Mouse (Mus musculus) embryonic facial prominence, embryonic 11.5 days (tissue): ENCODE results near the gene Sapcd1. TPM values are rescaled to one million over a fixed set of nuclear protein-coding genes. Genes with fewer than 3 reads are reported as not detected.
"Not testable (repeated sequence)": the region's sequence is repeated elsewhere in the genome, so short reads cannot be mapped to it uniquely, and the experiment has no call there.

Experiments used
- ATAC-seq: fragments of 200-750 bp; cut with Nextera tagmentation; replicated peaks from 2 replicates; pipeline ENCODE4 v1.8.0; 2017; ENCODE audit warnings: low read depth; ENCODE audit not compliant: insufficient number of reproducible peaks, low FRiP score, low TSS enrichment
- DNase-seq: peaks from one replicate; pipeline ENCODE4 v3.0.0-alpha.2; 2015; ENCODE audit warnings: low spot score
- H3K27ac ChIP-seq: fragments of 300-500 bp; sonication (generic); replicated peaks from 2 replicates; pipeline ENCODE4 v1.5.1; 2014; ENCODE audit warnings: mild to moderate bottlenecking, low read depth, low read length, control low read depth
- H3K27me3 ChIP-seq: fragments of 300-500 bp; sonication (generic); 2 replicates; pipeline ENCODE4 v1.6.1; 2014; ENCODE audit warnings: mild to moderate bottlenecking, low read length, moderate library complexity, mixed read lengths; ENCODE audit not compliant: control insufficient read depth, insufficient read depth
- H3K36me3 ChIP-seq: fragments of 300-500 bp; sonication (generic); replicated peaks from 2 replicates; pipeline ENCODE4 v1.6.1; 2014; ENCODE audit warnings: low read depth, mild to moderate bottlenecking, low read length, moderate library complexity, mixed read lengths; ENCODE audit not compliant: control insufficient read depth, insufficient read depth
- H3K4me1 ChIP-seq: fragments of 300-500 bp; sonication (generic); 2 replicates; pipeline ENCODE4 v1.6.1; 2014; ENCODE audit warnings: low read length, mixed read lengths; ENCODE audit not compliant: control insufficient read depth, insufficient read depth
- H3K4me2 ChIP-seq: fragments of 300-500 bp; sonication (generic); 2 replicates; pipeline ENCODE4 v1.6.1; 2014; ENCODE audit warnings: low read depth, mild to moderate bottlenecking, control low read depth, low read length, moderate library complexity
- H3K4me3 ChIP-seq: fragments of 300-500 bp; sonication (generic); 2 replicates; pipeline ENCODE4 v1.5.1; 2014; ENCODE audit warnings: low read depth, low read length, control low read depth
- H3K9ac ChIP-seq: fragments of 300-500 bp; sonication (generic); replicated peaks from 2 replicates; pipeline ENCODE4 v1.6.1; 2014; ENCODE audit warnings: mild to moderate bottlenecking, control low read depth, low read length
- H3K9me3 ChIP-seq: fragments of 300-500 bp; sonication (generic); replicated peaks from 2 replicates; pipeline ENCODE4 v1.6.1; 2016; ENCODE audit warnings: mild to moderate bottlenecking, low read length, inconsistent platforms, mixed read lengths; ENCODE audit not compliant: control insufficient read depth
- WGBS: fragments of 180-500 bp; shearing (Covaris S2); extraction: QIAGEN DNeasy Blood & Tissue Kit; methylation state at CpG from one replicate; pipeline ENCODE4 v1.1.7; 2014; 5-methylcytosine and 5-hydroxymethylcytosine counted together
- polyA plus RNA-seq: library from polyadenylated mRNA; unstranded; fragments of >200 nt; fragmentation: Nextera tagmentation; extraction: Ambion mirVana; gene quantifications from 2 replicates; pipeline ENCODE4 v1.2.1, GENCODE M21; 2014

Sapcd1 gene
- polyA plus RNA-seq, 1 experiment from 2014 or later: 3.5 TPM

DNA sequence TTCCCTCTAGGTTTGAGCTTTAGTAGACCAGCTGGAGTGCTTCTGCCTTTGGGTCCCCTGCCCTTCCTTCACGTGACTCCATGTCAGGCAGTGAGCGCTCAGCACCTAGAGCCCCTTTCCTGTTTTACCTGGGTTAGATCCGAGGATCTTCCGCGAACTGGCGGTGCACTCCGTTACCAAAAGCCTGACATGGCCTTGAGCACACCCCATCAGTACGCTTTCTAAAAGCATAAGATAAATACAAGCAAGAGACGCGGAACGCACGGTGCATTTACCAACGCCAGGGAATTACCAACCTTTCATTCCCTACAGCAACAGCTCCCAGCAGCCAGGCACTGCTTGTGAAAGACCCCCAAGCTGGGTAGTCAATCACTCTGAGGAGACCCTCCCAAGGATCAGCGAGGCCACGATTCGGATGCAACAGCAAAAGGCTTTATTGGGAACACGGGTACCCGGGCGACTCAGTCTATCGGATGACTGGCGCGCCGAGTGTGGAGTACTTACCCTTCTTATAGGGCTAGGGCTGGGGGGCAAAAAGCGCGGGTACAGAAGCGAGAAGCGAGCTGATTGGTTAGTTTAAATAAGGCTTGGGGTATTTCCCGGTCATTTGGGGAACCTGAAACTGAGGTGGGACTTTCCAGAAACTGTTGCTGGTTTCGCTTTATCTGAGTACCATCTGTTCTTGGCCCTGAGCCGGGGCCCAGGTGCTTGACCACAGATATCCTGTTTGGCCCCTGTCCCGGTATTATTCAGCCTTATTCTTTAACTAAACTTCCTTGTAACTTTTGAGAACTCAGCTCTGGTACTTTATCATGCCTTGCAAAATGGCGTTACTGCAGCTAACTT lies 27.7 kb downstream of the Sapcd1 start:
- H3K4me1 ChIP-seq, H3K9me3 ChIP-seq, H3K36me3 ChIP-seq, ATAC-seq, H3K27me3 ChIP-seq: not testable (repeated sequence)
- Histone ChIP-seq H3K27ac (peak overlapping the region; percentile 96), H3K4me2 (peak overlapping the region; percentile 98), H3K9ac (peak overlapping the region; percentile 98), H3K4me3 (peak overlapping the region; percentile 89)
- peak; percentile 30 for DNase-seq
- 27% methylated on average over 29 of the region's 32 CpGs for WGBS

DNA sequence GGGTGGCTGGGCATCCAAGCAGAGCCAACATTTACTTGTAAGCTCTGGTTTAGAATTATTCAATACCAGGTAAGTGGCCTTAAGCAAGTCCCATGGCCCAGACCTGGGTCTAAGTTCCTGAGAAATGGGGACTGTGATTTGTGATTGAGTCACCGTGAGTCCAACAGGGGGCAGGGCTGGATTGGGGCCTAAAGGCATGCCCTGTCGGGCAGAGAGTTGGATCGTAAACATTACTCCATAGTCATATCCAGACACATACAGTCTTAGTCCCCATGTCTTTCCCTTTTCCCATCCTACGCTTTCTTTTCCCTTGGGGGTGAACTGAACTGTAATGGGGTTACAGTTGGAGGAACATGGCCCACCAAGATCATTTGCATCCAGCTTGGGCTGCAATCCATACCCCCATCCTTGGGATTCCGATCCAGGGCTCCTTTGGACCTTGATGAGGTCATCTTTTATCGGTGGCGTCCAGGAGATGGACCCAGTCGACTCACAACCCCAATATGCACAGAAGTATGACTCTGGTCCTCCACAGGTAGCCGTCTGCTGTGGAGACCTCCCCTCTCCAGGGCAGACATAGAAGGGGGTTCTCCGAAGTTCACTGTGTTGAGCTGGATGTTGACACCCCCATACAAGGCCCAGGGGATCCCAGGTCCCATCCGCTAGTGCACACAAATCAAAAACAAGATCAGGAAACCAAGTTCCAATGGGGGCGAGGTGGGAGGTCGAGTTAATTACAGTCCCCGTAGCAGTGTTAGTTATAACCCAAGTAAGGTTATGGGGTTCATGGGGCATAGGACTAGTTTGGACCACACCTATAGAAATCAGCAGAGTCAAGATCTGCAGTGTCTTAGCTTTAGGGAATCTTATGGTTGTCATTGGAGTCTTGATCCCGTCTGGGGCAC lies 29.0 kb downstream of the Sapcd1 start:
- no peaks in the 10 kb centered on the region for H3K9me3 ChIP-seq
- H3K4me1 ChIP-seq: peaks cover 3% of the 10 kb centered on the region; the same call in 1 of the 2 replicates
- no peaks in the 10 kb centered on the region for H3K27me3 ChIP-seq
- no peak for ATAC-seq
- H3K9ac ChIP-seq: no peak overlapping the region
- H3K27ac ChIP-seq: no peak overlapping the region
- WGBS: 92% methylated on average over 15 of the region's 15 CpGs
- no peaks in the 10 kb centered on the region for H3K36me3 ChIP-seq
- no peak for DNase-seq
- no peak overlapping the region for H3K4me3 ChIP-seq
- H3K4me2 ChIP-seq: no peak overlapping the region; the same call in 1 of the 2 replicates

- DNase-seq (no peak), ATAC-seq (no peak)
- no peak overlapping the region; the same call in 1 of the 2 replicates for H3K9ac ChIP-seq
- no peaks in the 10 kb centered on the region; the same call in 1 of the 2 replicates for H3K4me1 ChIP-seq
- no peak overlapping the region for H3K27ac ChIP-seq
- H3K27me3 ChIP-seq: no peaks in the 10 kb centered on the region
- no peak overlapping the region for H3K4me3 ChIP-seq
- WGBS: 82% methylated on average over 5 of the region's 5 CpGs
- H3K4me2 ChIP-seq: no peak overlapping the region
- H3K9me3 ChIP-seq: no peaks in the 10 kb centered on the region
- H3K36me3 ChIP-seq: no peaks in the 10 kb centered on the region
Observed at GRCm38 (mm10) chr17:34997142-34997483, 30.7 kb downstream of the Sapcd1 start.

DNA sequence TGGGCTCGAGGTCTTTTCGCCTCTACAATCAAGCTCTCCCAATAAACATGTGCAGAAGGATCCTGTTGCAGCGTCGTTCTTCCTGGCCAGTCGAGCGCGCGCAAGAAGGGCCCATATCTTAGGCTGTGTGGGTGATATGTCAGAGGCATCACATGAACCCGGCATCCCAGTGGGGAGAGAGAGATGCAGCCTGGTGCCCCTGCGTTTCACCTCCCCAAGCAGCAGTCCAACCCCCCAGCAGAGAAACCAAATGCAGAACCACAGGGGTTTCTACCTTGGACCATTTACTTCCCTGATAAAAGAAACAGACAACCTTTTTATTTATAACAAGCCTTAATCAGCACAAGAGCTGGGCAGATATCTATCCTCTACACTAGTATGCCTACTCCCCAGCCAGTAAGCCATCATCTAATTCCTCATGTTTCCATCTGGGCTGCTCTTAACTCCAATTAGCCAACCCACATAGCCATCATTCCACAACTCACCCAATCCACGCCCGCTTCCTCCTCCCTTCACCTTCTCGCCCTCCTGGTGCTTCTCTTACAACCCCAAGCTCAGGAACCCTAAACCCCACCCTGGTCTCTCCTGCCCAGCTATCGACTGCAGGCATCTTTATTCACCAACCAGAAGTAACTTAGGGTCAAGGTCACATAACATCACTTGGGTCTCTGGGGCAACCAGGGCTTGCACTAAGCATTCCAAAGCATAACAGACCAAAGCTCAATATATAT lies 31.2 kb downstream of the Sapcd1 start:
- no peak overlapping the region for H3K4me2 ChIP-seq
- H3K36me3 ChIP-seq: no peaks in the 10 kb centered on the region
- DNase-seq (no peak), ATAC-seq (no peak)
- no peaks in the 10 kb centered on the region for H3K9me3 ChIP-seq
- H3K9ac ChIP-seq: peak overlapping the region; percentile 22; the same call in 1 of the 2 replicates
- 89% methylated on average over 12 of the region's 14 CpGs for WGBS
- no peaks in the 10 kb centered on the region for H3K27me3 ChIP-seq
- H3K4me3 ChIP-seq: no peak overlapping the region
- no peaks in the 10 kb centered on the region; the same call in 1 of the 2 replicates for H3K4me1 ChIP-seq
- H3K27ac ChIP-seq: no peak overlapping the region

DNA sequence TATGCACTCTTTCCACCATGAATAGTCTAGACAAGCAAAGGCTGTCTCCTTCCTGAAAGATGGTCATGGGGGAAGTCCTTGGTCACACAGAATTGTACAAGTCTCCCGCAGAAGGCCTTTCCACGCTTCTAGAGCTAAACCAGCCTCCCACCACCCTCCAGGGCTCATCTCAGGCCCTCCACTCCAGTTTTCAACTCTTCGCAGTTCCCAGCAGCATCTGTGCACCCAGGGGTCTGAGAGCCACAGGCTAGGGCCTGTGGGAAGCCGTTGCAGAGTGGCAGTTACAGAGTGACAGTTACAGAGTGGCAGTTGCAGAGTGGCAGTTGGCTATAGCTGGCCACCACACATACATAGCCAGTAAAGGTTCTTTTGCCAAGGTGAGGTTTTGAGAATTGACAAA lies 31.9 kb downstream of the Sapcd1 start:
- not testable (repeated sequence) for H3K9me3 ChIP-seq, H3K4me1 ChIP-seq, H3K27me3 ChIP-seq, DNase-seq, H3K27ac ChIP-seq, H3K36me3 ChIP-seq, H3K4me3 ChIP-seq, H3K9ac ChIP-seq, ATAC-seq, H3K4me2 ChIP-seq
- WGBS: 97% methylated on average over 4 of the region's 4 CpGs

- not testable (repeated sequence) for H3K27ac ChIP-seq, H3K4me3 ChIP-seq, H3K4me1 ChIP-seq, H3K36me3 ChIP-seq, H3K9me3 ChIP-seq, ATAC-seq, DNase-seq, H3K27me3 ChIP-seq, H3K4me2 ChIP-seq, H3K9ac ChIP-seq
- WGBS: 90% methylated on average over 4 of the region's 4 CpGs
Observed at GRCm38 (mm10) chr17:34995192-34995591, 32.6 kb downstream of the Sapcd1 start.

DNA sequence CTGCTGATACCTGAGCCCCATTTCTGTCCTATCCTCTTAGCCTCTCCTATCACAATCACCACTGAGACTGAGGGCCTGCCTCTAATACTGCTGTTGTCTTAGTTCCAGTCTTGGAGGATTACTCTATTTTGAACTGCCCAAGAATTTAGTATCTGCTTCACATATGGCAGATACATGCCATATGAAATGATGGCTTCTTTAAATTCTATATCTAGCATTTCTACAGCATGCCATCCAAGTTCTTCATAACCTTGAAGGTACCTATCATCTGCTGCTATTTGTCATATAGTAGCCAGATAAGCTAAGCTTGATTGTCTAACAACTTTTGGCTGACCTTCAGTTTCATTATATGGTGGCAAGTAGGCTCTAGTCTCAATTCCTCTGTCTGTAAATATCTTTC lies 33.1 kb downstream of the Sapcd1 start:
- Histone ChIP-seq H3K4me3 (no peak overlapping the region), H3K9ac (no peak overlapping the region), H3K36me3 (no peaks in the 10 kb centered on the region), H3K4me2 (no peak overlapping the region), H3K27me3 (no peaks in the 10 kb centered on the region), H3K27ac (no peak overlapping the region), H3K4me1 (no peaks in the 10 kb centered on the region; the same call in 1 of the 2 replicates), H3K9me3 (no peaks in the 10 kb centered on the region)
- no peak for ATAC-seq
- no peak for DNase-seq
